Mouse (Mus musculus) CH12.LX (cell line): Measurements from ENCODE around the gene Prg4.

Experiments used
- CTCF ChIP-seq, 2 experiments: IDR thresholded peaks in 1 of 2; conservative IDR thresholded peaks in 1 of 2; 2 replicates each; pipeline ENCODE4 v1.5.1; 2011 to 2012; ENCODE audit warnings: low read depth in 2 of 2, low read length in 2 of 2, improper control_type of control experiment in 1 of 2, inconsistent platforms in 1 of 2, mild to moderate bottlenecking in 1 of 2, moderate library complexity in 1 of 2
- EP300 ChIP-seq: IDR thresholded peaks from 2 replicates; pipeline ENCODE4 v1.6.1; 2011; ENCODE audit warnings: low read length, improper control_type of control experiment
- ETS1 ChIP-seq: conservative IDR thresholded peaks from 2 replicates; pipeline ENCODE4 v1.6.1; 2012; ENCODE audit warnings: low read depth, mild to moderate bottlenecking, inconsistent platforms, low read length, improper control_type of control experiment, moderate library complexity
- HCFC1 ChIP-seq: IDR thresholded peaks from 2 replicates; pipeline ENCODE4 v1.6.1; 2012; ENCODE audit warnings: low read depth, mild to moderate bottlenecking, inconsistent platforms, low read length, improper control_type of control experiment
- JUN ChIP-seq: IDR thresholded peaks from 2 replicates; pipeline ENCODE4 v1.6.1; 2011; ENCODE audit warnings: low read depth, mild to moderate bottlenecking, low read length, improper control_type of control experiment, moderate library complexity; ENCODE audit not compliant: insufficient read depth
- JUND ChIP-seq: conservative IDR thresholded peaks from 2 replicates; pipeline ENCODE4 v1.6.1; 2011; ENCODE audit warnings: low read depth, low read length, improper control_type of control experiment
- NRF1 ChIP-seq: IDR thresholded peaks from 2 replicates; pipeline ENCODE4 v1.6.1; 2014; ENCODE audit warnings: low read depth, mild to moderate bottlenecking, inconsistent platforms, low read length, improper control_type of control experiment, moderate library complexity
- PAX5 ChIP-seq: IDR thresholded peaks from 2 replicates; pipeline ENCODE4 v1.6.1; 2012; ENCODE audit warnings: low read length, inconsistent platforms, mixed read lengths
- POLR2A ChIP-seq: IDR thresholded peaks from 2 replicates; pipeline ENCODE4 v1.6.1; 2011; ENCODE audit warnings: low read depth, mild to moderate bottlenecking, improper control_type of control experiment, low read length
- TBP ChIP-seq: conservative IDR thresholded peaks from 2 replicates; pipeline ENCODE4 v1.6.1; 2011; ENCODE audit warnings: low read depth, low read length, improper control_type of control experiment
- USF1 ChIP-seq: IDR thresholded peaks from 2 replicates; pipeline ENCODE4 v1.6.1; 2014; ENCODE audit warnings: low read depth, mild to moderate bottlenecking, inconsistent platforms, low read length, improper control_type of control experiment
- ZC3H11A ChIP-seq: IDR thresholded peaks from 2 replicates; pipeline ENCODE4 v1.6.1; 2012; ENCODE audit warnings: low read depth, mild to moderate bottlenecking, inconsistent platforms, low read length, improper control_type of control experiment
- ZKSCAN1 ChIP-seq: IDR thresholded peaks from 2 replicates; pipeline ENCODE4 v1.6.1; 2012; ENCODE audit warnings: low read depth, inconsistent platforms, low read length, improper control_type of control experiment, borderline replicate concordance

DNA sequence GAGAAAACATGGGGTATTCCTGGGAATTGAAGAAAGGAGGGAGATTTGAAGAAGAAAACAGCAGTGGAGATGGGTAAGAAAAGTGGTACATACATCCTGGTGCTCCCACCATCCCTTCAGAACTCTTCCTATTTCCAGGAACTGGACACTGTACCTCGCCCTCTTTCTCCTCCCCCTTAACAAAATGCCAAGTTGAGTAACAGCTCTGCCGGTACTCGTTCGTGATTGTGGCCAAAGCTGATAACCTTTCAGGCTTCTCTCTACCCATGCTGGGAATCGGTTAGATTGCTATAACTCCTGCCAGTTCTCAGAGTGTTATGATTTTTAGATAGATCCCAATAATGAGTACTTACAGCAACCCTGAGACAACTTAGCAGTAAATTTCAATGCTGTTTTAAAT is 7.0 kb downstream of the Prg4 start:
- TF ChIP-seq EP300 (no peak), CTCF (conservative IDR thresholded peaks at IDR 0.05 in 1 of 2, IDR thresholded peaks at IDR 0.05 in 1 of 2; ENCODE audit: low read depth in 2 of 2, low read length in 2 of 2) (no peak), JUND (no peak), PAX5 (no peak), POLR2A (no peak), ETS1 (no peak), USF1 (no peak), ZKSCAN1 (no peak), JUN (no peak), TBP (no peak), ZC3H11A (no peak), NRF1 (no peak), HCFC1 (no peak)
